Mouse (Mus musculus) kidney, embryonic 16.5 days (tissue): ENCODE measurements around the gene Igf2. TPM values are rescaled to one million over a fixed set of nuclear protein-coding genes. Genes with fewer than 3 reads are reported as not detected.

Experiments used
- ATAC-seq: fragments of 200-750 bp; cut with Nextera tagmentation; 2 replicates; pipeline ENCODE4 v1.8.0; 2017; ENCODE audit warnings: moderate TSS enrichment; ENCODE audit not compliant: low FRiP score, low TSS enrichment
- H3K27ac ChIP-seq: fragments of 300-500 bp; sonication (generic); 2 replicates; pipeline ENCODE4 v1.5.1; 2014; ENCODE audit warnings: low read length
- H3K27me3 ChIP-seq: fragments of 300-500 bp; sonication (generic); 2 replicates; pipeline ENCODE4 v1.6.1; 2014; ENCODE audit warnings: low read length, control low read depth, mixed read lengths; ENCODE audit not compliant: insufficient read depth
- H3K36me3 ChIP-seq: fragments of 300-500 bp; sonication (generic); 2 replicates; pipeline ENCODE4 v1.6.1; 2014; ENCODE audit warnings: low read length, control low read depth, mixed read lengths; ENCODE audit not compliant: insufficient read depth
- H3K4me1 ChIP-seq: fragments of 300-500 bp; sonication (generic); 2 replicates; pipeline ENCODE4 v1.6.1; 2014; ENCODE audit warnings: low read length, control low read depth, mixed read lengths; ENCODE audit not compliant: insufficient read depth
- H3K4me2 ChIP-seq: fragments of 300-500 bp; sonication (generic); replicated peaks from 2 replicates; pipeline ENCODE4 v1.6.1; 2014; ENCODE audit warnings: low read depth, low read length
- H3K4me3 ChIP-seq: fragments of 300-500 bp; sonication (generic); 2 replicates; pipeline ENCODE4 v1.5.1; 2014; ENCODE audit warnings: mild to moderate bottlenecking, low read length
- H3K9ac ChIP-seq: fragments of 300-500 bp; sonication (generic); replicated peaks from 2 replicates; pipeline ENCODE4 v1.6.1; 2014; ENCODE audit warnings: low read length
- H3K9me3 ChIP-seq: fragments of 300-500 bp; sonication (generic); 2 replicates; pipeline ENCODE4 v1.6.1; 2016; ENCODE audit warnings: low read length, control low read depth
- WGBS: fragments of 180-500 bp; shearing (Covaris S2); extraction: QIAGEN DNeasy Blood & Tissue Kit; methylation state at CpG from one replicate; pipeline ENCODE4 v1.1.7; 2014; 5-methylcytosine and 5-hydroxymethylcytosine counted together
- polyA plus RNA-seq: library from polyadenylated mRNA; unstranded; fragments of >200 nt; fragmentation: Nextera tagmentation; extraction: Ambion mirVana; gene quantifications from 2 replicates; pipeline ENCODE4 v1.2.1, GENCODE M21; 2015

Igf2 gene
- polyA plus RNA-seq, 1 experiment from 2014 or later: 516 TPM

DNA sequence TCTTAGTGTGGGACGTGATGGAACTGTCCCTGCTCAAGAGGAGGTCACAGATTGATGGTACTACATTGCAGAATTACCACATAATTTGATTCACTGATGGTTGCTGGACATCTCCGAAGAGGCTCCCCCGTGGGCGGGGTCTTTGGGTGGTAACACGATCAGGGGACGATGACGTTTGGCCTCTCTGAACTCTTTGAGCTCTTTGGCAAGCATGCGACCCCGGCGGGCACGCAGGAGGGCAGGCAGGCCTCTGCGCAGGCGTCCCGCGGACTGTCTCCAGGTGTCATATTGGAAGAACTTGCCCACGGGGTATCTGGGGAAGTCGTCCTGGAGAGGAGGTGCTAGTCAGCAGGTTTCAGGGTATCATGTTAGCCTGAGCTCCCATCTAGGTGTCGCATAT, 12.9 kb downstream of the Igf2 start:
- H3K9ac ChIP-seq: no peak overlapping the region
- H3K27ac ChIP-seq: no peak overlapping the region
- H3K9me3 ChIP-seq: no peaks in the 10 kb centered on the region
- no peak overlapping the region for H3K4me2 ChIP-seq
- 17% methylated on average over 18 of the region's 18 CpGs for WGBS
- H3K4me3 ChIP-seq: no peak overlapping the region
- no peak for ATAC-seq
- H3K36me3 ChIP-seq: peaks cover 19% of the 10 kb centered on the region; the same call in 1 of the 2 replicates
- peaks cover 55% of the 10 kb centered on the region for H3K27me3 ChIP-seq
- H3K4me1 ChIP-seq: peaks cover 37% of the 10 kb centered on the region

DNA sequence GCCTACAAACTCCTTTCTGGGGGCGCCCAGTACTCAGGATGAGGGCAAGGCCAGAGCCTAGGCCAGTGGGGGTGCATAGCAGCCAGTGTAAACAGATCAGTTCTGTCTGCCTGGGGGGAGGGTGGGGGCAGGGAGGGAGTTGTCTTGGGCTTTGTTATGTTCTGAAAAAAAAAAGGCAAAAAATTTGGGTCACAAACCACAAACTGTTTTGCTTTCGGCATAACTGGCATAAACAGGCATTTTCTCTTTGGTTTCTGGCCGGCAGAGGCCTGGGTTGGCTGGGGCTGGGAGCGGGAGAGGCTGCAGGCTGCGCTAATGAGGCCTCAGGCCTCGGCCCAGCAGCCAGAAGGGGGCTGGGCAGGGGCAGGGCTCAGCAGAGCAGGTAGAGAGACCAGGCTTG, 19.9 kb downstream of the Igf2 start:
- H3K4me1 ChIP-seq: no peaks in the 10 kb centered on the region; the same call in 1 of the 2 replicates
- 0 out of 2 replicates have a peak, but pooled peaks cover 2% of the 10 kb centered on the region for H3K36me3 ChIP-seq
- no peaks in the 10 kb centered on the region for H3K27me3 ChIP-seq
- no peak for ATAC-seq
- H3K27ac ChIP-seq: no peak overlapping the region
- H3K4me2 ChIP-seq: no peak overlapping the region
- H3K4me3 ChIP-seq: no peak overlapping the region
- peaks cover 6% of the 10 kb centered on the region; the same call in 1 of the 2 replicates for H3K9me3 ChIP-seq
- 40% methylated on average over 6 of the region's 6 CpGs for WGBS
- H3K9ac ChIP-seq: no peak overlapping the region

DNA sequence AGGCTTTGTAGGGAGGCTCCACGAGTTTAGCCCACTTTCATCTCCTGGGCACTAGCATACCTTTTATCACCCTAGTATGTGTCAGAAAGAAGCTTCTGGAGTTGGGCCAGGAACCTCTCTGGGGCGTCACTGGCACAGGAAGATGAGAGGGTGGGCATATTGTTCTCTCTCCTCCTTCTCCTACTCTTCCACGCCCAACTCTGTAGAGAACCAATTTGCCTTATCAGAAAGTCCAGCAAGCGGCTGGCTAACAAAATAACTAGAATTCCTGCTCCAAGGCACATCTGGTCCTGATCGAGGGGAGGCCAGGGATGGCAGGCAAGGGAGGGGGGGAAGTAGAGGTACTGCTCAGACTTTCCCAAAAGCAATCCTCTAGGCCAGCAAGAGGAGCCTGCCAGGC, 21.6 kb downstream of the Igf2 start:
- H3K36me3 ChIP-seq: no peaks in the 10 kb centered on the region
- WGBS: 52% methylated on average over 5 of the region's 5 CpGs
- no peak overlapping the region for H3K4me3 ChIP-seq
- H3K27me3 ChIP-seq: no peaks in the 10 kb centered on the region
- no peak for ATAC-seq
- H3K9ac ChIP-seq: no peak overlapping the region
- H3K9me3 ChIP-seq: peaks cover 6% of the 10 kb centered on the region; the same call in 1 of the 2 replicates
- H3K27ac ChIP-seq: no peak overlapping the region
- no peaks in the 10 kb centered on the region; the same call in 1 of the 2 replicates for H3K4me1 ChIP-seq
- H3K4me2 ChIP-seq: no peak overlapping the region

DNA sequence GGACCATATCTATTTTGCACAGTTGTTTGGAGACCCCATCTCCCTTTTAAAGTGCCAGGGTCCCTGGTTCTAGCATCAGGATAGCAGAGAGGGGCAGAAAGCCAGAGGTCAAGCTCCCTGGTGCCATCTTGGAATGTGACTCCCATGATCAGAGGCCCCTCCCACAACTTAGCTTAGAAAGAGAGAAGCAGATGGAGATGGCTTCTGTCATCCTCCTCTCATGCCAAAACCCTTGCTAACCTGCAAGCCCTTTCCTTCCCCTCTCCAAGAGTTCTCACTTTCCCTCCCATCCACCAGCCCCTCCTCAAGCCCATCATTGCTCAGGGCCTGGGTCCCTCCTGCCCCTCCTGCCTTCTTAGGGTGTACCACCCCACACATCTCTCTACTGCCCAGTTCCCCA, 30.4 kb downstream of the Igf2 start:
- no peak for ATAC-seq
- Histone ChIP-seq H3K27me3 (no peaks in the 10 kb centered on the region), H3K36me3 (no peaks in the 10 kb centered on the region), H3K27ac (no peak overlapping the region), H3K4me1 (peaks cover 8% of the 10 kb centered on the region; the same call in 1 of the 2 replicates), H3K4me3 (no peak overlapping the region), H3K9me3 (no peaks in the 10 kb centered on the region), H3K4me2 (no peak overlapping the region), H3K9ac (no peak overlapping the region)

DNA sequence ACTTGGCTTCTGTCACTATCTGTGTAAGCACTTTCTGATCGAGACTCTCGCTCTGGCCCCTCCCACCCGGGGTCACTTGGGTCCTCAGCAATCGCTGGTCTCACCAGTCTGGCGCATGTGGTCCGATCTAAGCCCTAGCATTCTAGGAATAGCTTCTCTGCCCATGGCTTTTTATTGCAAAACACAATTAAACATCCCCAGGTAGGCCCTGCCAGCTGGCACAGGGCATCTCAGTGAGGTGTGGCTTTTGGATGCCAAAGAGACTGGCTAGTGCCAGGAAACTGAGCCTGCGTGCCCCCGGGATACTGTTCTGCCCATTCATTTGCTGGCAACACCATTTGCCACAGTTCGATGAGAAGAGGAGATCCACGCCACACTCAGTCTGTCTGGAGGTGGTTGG, 35.9 kb downstream of the Igf2 start:
- ATAC-seq: no peak
- 81% methylated on average over 10 of the region's 10 CpGs for WGBS
- no peak overlapping the region for H3K4me3 ChIP-seq

GRCm38 (mm10) chr7:142629806-142630205, 36.8 kb downstream of the Igf2 start:
- Histone ChIP-seq H3K27me3 (no peaks in the 10 kb centered on the region), H3K9me3 (no peaks in the 10 kb centered on the region), H3K27ac (no peak overlapping the region), H3K4me1 (no peaks in the 10 kb centered on the region), H3K4me2 (no peak overlapping the region), H3K36me3 (no peaks in the 10 kb centered on the region), H3K4me3 (no peak overlapping the region), H3K9ac (no peak overlapping the region)
- WGBS: 80% methylated on average over 6 of the region's 6 CpGs
- no peak for ATAC-seq

More for the DNA sequence above, 35.9 kb downstream of the Igf2 start:
- Histone ChIP-seq H3K27me3 (no peaks in the 10 kb centered on the region), H3K4me2 (no peak overlapping the region), H3K36me3 (no peaks in the 10 kb centered on the region), H3K4me1 (no peaks in the 10 kb centered on the region), H3K9ac (no peak overlapping the region), H3K27ac (no peak overlapping the region), H3K9me3 (no peaks in the 10 kb centered on the region)

- no peaks in the 10 kb centered on the region for H3K4me1 ChIP-seq
- no peak overlapping the region for H3K9ac ChIP-seq
- 77% methylated on average over 4 of the region's 4 CpGs for WGBS
- no peaks in the 10 kb centered on the region for H3K9me3 ChIP-seq
- no peak overlapping the region for H3K27ac ChIP-seq
- H3K36me3 ChIP-seq: no peaks in the 10 kb centered on the region
- ATAC-seq: no peak
- H3K4me3 ChIP-seq: no peak overlapping the region
- H3K27me3 ChIP-seq: no peaks in the 10 kb centered on the region
- H3K4me2 ChIP-seq: no peak overlapping the region
Observed at GRCm38 (mm10) chr7:142622180-142622579, 44.4 kb downstream of the Igf2 start.

DNA sequence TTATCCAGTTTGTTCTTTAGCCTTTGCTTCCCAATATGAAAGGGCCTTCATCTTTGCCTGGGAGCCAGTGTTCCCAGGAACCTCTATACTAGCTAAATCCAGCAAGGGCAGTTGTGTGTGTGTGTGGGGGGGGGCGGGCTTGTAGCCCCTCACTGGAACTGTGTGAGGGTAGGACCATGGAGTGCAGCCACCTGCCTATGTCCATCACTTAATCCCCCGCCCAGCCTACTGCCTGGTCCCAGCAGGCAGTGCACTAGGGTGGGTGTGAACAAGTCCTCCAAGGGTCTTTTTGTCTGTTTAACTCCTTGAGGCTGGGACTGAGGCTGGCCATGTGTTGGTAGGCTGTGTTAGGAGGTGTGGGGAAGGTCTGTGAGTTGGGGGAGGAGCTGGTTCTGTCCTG, 53.5 kb downstream of the Igf2 start:
- H3K4me2 ChIP-seq: no peak overlapping the region
- no peak overlapping the region for H3K27ac ChIP-seq
- ATAC-seq: no peak
- peaks cover 27% of the 10 kb centered on the region for H3K4me1 ChIP-seq
- no peaks in the 10 kb centered on the region for H3K36me3 ChIP-seq
- H3K9ac ChIP-seq: no peak overlapping the region
- H3K27me3 ChIP-seq: no peaks in the 10 kb centered on the region
- no peaks in the 10 kb centered on the region for H3K9me3 ChIP-seq
- H3K4me3 ChIP-seq: no peak overlapping the region
- WGBS: 59% methylated on average over 2 of the region's 2 CpGs

DNA sequence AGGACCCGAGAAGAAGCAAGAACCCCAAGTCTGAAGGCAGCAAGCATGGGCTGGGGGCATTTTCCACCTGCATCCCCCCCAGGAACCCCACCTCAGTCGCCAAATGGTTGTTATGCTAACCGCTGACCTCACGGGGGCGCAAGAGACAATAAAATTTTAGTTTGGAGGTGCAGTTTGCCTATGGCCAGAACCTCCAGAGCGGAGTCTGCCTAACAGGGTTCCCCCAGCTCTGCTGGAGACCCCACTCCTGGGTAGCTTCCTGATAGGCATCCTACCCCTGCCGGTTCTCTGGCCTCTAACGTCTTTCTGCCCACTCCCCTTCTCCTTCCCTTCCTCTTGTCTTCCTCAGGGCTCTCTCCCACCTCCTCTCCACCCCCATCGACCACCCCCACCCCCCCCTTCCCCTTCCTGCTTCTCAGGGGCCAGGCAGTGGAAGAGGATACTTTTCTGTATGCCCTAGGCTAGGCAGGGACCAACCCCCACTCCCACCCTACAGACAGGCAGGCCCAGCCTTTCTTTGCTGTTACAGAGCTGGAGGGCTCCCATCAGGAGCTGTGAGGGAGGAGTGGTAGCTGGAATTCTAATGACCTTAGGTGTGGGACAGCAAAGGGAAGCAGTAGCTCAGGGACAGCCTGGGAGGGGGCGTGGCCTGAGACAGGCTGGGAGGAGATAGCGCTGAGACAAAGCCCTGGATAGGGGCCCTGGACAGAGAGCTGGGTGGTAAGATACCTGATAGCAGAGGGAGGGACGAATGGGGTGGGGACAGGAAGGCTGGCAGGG, 55.8 kb downstream of the Igf2 start:
- H3K4me3 ChIP-seq: peak overlapping the region; percentile 6; the same call in 1 of the 2 replicates
- ATAC-seq: peak; percentile 97

DNA sequence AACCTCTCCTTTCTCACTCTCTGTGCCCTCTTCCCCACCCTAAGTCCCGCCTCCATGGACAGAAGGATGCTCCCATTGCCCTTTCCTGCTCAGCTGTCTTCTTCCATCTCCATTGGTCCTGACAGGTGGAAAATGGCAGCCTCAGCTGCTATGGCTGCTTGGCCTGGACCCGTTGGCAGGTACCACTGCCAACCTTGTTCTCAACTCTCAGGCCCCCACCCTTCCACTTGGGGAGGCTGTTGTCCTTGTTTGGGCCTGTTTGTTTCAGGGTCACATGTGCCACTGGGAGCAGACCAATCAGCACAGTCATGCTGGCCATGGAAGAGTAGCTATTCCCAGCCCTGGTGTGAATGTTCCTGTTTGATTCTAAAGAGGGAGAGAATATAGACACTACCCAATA, 65.7 kb downstream of the Igf2 start:
- no peak overlapping the region for H3K27ac ChIP-seq
- H3K9me3 ChIP-seq: no peaks in the 10 kb centered on the region
- H3K4me3 ChIP-seq: no peak overlapping the region
- no peak overlapping the region for H3K4me2 ChIP-seq
- H3K4me1 ChIP-seq: peaks cover 11% of the 10 kb centered on the region
- H3K27me3 ChIP-seq: no peaks in the 10 kb centered on the region
- ATAC-seq: no peak
- H3K9ac ChIP-seq: no peak overlapping the region
- 87% methylated on average over 2 of the region's 2 CpGs for WGBS
- no peaks in the 10 kb centered on the region for H3K36me3 ChIP-seq

More for the DNA sequence above, 55.8 kb downstream of the Igf2 start:
- H3K4me2 ChIP-seq: peak overlapping the region; percentile 48
- H3K27me3 ChIP-seq: no peaks in the 10 kb centered on the region
- no peaks in the 10 kb centered on the region for H3K36me3 ChIP-seq
- peak overlapping the region; percentile 79 for H3K27ac ChIP-seq
- 3% methylated on average over 12 of the region's 12 CpGs for WGBS
- peaks cover 27% of the 10 kb centered on the region for H3K4me1 ChIP-seq
- peak overlapping the region; percentile 43 for H3K9ac ChIP-seq
- H3K9me3 ChIP-seq: no peaks in the 10 kb centered on the region
